Mouse (Mus musculus) CH12.LX (cell line): Measurements from ENCODE around the gene Nkg7.

Experiments
- CTCF ChIP-seq, 2 experiments: IDR thresholded peaks in 1 of 2; conservative IDR thresholded peaks in 1 of 2; 2 replicates each; pipeline ENCODE4 v1.5.1; 2011 to 2012; ENCODE audit warnings: low read depth in 2 of 2, low read length in 2 of 2, improper control_type of control experiment in 1 of 2, inconsistent platforms in 1 of 2, mild to moderate bottlenecking in 1 of 2, moderate library complexity in 1 of 2
- EP300 ChIP-seq: IDR thresholded peaks from 2 replicates; pipeline ENCODE4 v1.6.1; 2011; ENCODE audit warnings: low read length, improper control_type of control experiment
- JUND ChIP-seq: conservative IDR thresholded peaks from 2 replicates; pipeline ENCODE4 v1.6.1; 2011; ENCODE audit warnings: low read depth, low read length, improper control_type of control experiment
- KAT2A ChIP-seq: IDR thresholded peaks from 2 replicates; pipeline ENCODE4 v1.6.1; 2012; ENCODE audit warnings: low read length, improper control_type of control experiment, inconsistent platforms; ENCODE audit not compliant: insufficient replicate concordance
- MAFK ChIP-seq: IDR thresholded peaks from 2 replicates; pipeline ENCODE4 v1.6.1; 2011; ENCODE audit warnings: low read length, improper control_type of control experiment; ENCODE audit not compliant: insufficient replicate concordance
- MXI1 ChIP-seq: IDR thresholded peaks from 2 replicates; pipeline ENCODE4 v1.6.1; 2011; ENCODE audit warnings: mild to moderate bottlenecking, low read depth, low read length, improper control_type of control experiment
- POLR2A ChIP-seq: IDR thresholded peaks from 2 replicates; pipeline ENCODE4 v1.6.1; 2011; ENCODE audit warnings: low read depth, mild to moderate bottlenecking, improper control_type of control experiment, low read length
- USF1 ChIP-seq: IDR thresholded peaks from 2 replicates; pipeline ENCODE4 v1.6.1; 2014; ENCODE audit warnings: low read depth, mild to moderate bottlenecking, inconsistent platforms, low read length, improper control_type of control experiment

GRCm38 (mm10) chr7:43449811-43450210, 12.9 kb downstream of the Nkg7 start:
- TF ChIP-seq USF1, result no peak
- TF ChIP-seq POLR2A, result no peak
- no peak for TF ChIP-seq KAT2A
- no peak for TF ChIP-seq MAFK
- no peak for TF ChIP-seq JUND
- TF ChIP-seq MXI1, result no peak
- TF ChIP-seq EP300, result no peak
- no peak for TF ChIP-seq CTCF (conservative IDR thresholded peaks at IDR 0.05 in 1 of 2, IDR thresholded peaks at IDR 0.05 in 1 of 2; ENCODE audit: low read depth in 2 of 2, low read length in 2 of 2)
